Mouse (Mus musculus) ES-E14 (cell line): ENCODE results near the gene Atp6v1g3.

ENCODE experiments used
- CHD2 ChIP-seq: IDR thresholded peaks from 2 replicates; pipeline ENCODE4 v1.6.1; 2014; ENCODE audit warnings: mild to moderate bottlenecking, low read depth, low read length, inconsistent platforms
- HCFC1 ChIP-seq: IDR thresholded peaks from 2 replicates; pipeline ENCODE4 v1.6.1; 2012; ENCODE audit warnings: low read length, inconsistent platforms, borderline replicate concordance; ENCODE audit not compliant: insufficient read depth
- MAFK ChIP-seq: IDR thresholded peaks from 2 replicates; pipeline ENCODE4 v1.6.1; 2014; ENCODE audit warnings: mild to moderate bottlenecking, low read depth, low read length, inconsistent platforms; ENCODE audit not compliant: insufficient read depth
- ZC3H11A ChIP-seq: IDR thresholded peaks from 2 replicates; pipeline ENCODE4 v1.6.1; 2012; ENCODE audit warnings: low read depth, mild to moderate bottlenecking, inconsistent platforms, low read length, borderline replicate concordance
- ZNF384 ChIP-seq: IDR thresholded peaks from 2 replicates; pipeline ENCODE4 v1.6.1; 2012; ENCODE audit warnings: low read depth, low read length, inconsistent platforms

- TF ChIP-seq CHD2 (no peak), ZC3H11A (no peak), ZNF384 (no peak), MAFK (no peak), HCFC1 (no peak)
These were observed 2.3 kb downstream of the Atp6v1g3 start for GRCm38 (mm10) chr1:138275859-138276258.
